Mouse (Mus musculus) intestine, embryonic 14.5 days (tissue): ENCODE data around the gene Shpk. TPM values are rescaled to one million over a fixed set of nuclear protein-coding genes. Genes with fewer than 3 reads are reported as not detected.

ENCODE experiments used
- ATAC-seq: fragments of 200-750 bp; cut with Nextera tagmentation; replicated peaks from 2 replicates; pipeline ENCODE4 v1.8.0; 2017; ENCODE audit warnings: low read depth, moderate number of reproducible peaks, moderate TSS enrichment, moderate library complexity; ENCODE audit not compliant: low FRiP score, low TSS enrichment
- DNase-seq: peaks from one replicate; pipeline ENCODE4 v3.0.0-alpha.2; 2018; ENCODE audit warnings: low spot score
- H3K27ac ChIP-seq: fragments of 300-500 bp; sonication (generic); 2 replicates; pipeline ENCODE4 v1.5.1; 2014; ENCODE audit warnings: low read depth, mild to moderate bottlenecking, control low read depth
- H3K27me3 ChIP-seq: fragments of 300-500 bp; sonication (generic); replicated peaks from 2 replicates; pipeline ENCODE4 v1.6.1; 2014; ENCODE audit warnings: low read length, control low read depth; ENCODE audit not compliant: control insufficient read depth, insufficient read depth
- H3K36me3 ChIP-seq: fragments of 300-500 bp; sonication (generic); 2 replicates; pipeline ENCODE4 v1.6.1; 2014; ENCODE audit warnings: low read length, control low read depth; ENCODE audit not compliant: control insufficient read depth, insufficient read depth
- H3K4me1 ChIP-seq: fragments of 300-500 bp; sonication (generic); replicated peaks from 2 replicates; pipeline ENCODE4 v1.6.1; 2014; ENCODE audit warnings: low read length, control low read depth, mixed read lengths; ENCODE audit not compliant: control insufficient read depth, insufficient read depth
- H3K4me2 ChIP-seq: fragments of 300-500 bp; sonication (generic); 2 replicates; pipeline ENCODE4 v1.6.1; 2014; ENCODE audit warnings: low read length
- H3K4me3 ChIP-seq: fragments of 300-500 bp; sonication (generic); 2 replicates; pipeline ENCODE4 v1.5.1; 2014; ENCODE audit warnings: low read depth, low read length, control low read depth, mixed read lengths
- H3K9ac ChIP-seq: fragments of 300-500 bp; sonication (generic); 2 replicates; pipeline ENCODE4 v1.6.1; 2014; ENCODE audit warnings: mild to moderate bottlenecking, low read length
- H3K9me3 ChIP-seq: fragments of 300-500 bp; sonication (generic); 2 replicates; pipeline ENCODE4 v1.6.1; 2016; ENCODE audit warnings: low read length, control low read depth; ENCODE audit not compliant: control insufficient read depth
- WGBS: fragments of 180-500 bp; shearing (Covaris S2); extraction: QIAGEN DNeasy Blood & Tissue Kit; methylation state at CpG from one replicate; pipeline ENCODE4 v1.1.7; 2014; 5-methylcytosine and 5-hydroxymethylcytosine counted together
- polyA plus RNA-seq: library from polyadenylated mRNA; unstranded; fragments of >200 nt; fragmentation: Nextera tagmentation; extraction: Ambion mirVana; gene quantifications from 2 replicates; pipeline ENCODE4 v1.2.1, GENCODE M21; 2014

The Shpk gene
- polyA plus RNA-seq, 1 experiment from 2014 or later: 1.1 TPM

GRCm38 (mm10) chr11:73230081-73230480 is 30.8 kb downstream of the Shpk start:
- Histone ChIP-seq H3K4me3 (no peak overlapping the region), H3K9me3 (no peaks in the 10 kb centered on the region), H3K4me1 (no peaks in the 10 kb centered on the region), H3K27ac (no peak overlapping the region), H3K4me2 (no peak overlapping the region), H3K9ac (no peak overlapping the region), H3K36me3 (no peaks in the 10 kb centered on the region), H3K27me3 (no peaks in the 10 kb centered on the region)
- no peak for DNase-seq
- WGBS: 88% methylated on average over 5 of the region's 5 CpGs
- no peak for ATAC-seq

- no peak for DNase-seq
- no peaks in the 10 kb centered on the region; the same call in 1 of the 2 replicates for H3K4me1 ChIP-seq
- no peaks in the 10 kb centered on the region for H3K9me3 ChIP-seq
- no peak overlapping the region for H3K4me2 ChIP-seq
- no peak overlapping the region for H3K9ac ChIP-seq
- no peaks in the 10 kb centered on the region for H3K36me3 ChIP-seq
- no peak overlapping the region for H3K27ac ChIP-seq
- H3K27me3 ChIP-seq: no peaks in the 10 kb centered on the region
- 75% methylated on average over 2 of the region's 2 CpGs for WGBS
- ATAC-seq: no peak
- H3K4me3 ChIP-seq: no peak overlapping the region
Observed at GRCm38 (mm10) chr11:73232513-73232912, 33.3 kb downstream of the Shpk start.

DNA sequence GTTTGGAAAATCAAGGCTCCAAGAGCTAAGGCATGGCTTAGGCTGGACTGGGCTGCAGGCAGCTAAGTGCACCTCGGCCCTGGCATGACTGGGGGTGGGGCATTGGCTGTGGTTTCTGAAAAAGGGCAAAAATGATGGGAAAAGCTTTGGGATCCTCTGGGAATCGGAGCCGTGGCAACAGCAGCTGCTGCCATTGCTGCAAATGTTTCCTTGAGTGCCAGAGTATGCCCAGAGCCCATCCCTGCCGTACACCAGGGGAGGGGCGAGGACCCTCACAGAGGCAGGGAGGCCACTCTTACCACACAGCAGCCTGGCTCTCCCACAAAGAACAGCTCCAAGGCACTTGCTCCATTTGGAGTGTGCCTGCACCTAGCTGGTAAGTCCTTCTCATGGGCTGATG is 34.7 kb downstream of the Shpk start, which contains the start of gene Trpv1:
Gene Trpv1 (plus strand): TSS at position 301 of the 400 bp plus-strand sequence.
- WGBS: 83% methylated on average over 5 of the region's 5 CpGs
- Histone ChIP-seq H3K9ac (no peak within 1 kb of the TSS), H3K4me2 (no peak within 1 kb of the TSS), H3K9me3 (no peaks in the 10 kb centered on the region), H3K36me3 (no peaks in the 10 kb centered on the region), H3K27me3 (no peaks in the 10 kb centered on the region), H3K27ac (no peak within 1 kb of the TSS), H3K4me1 (no peaks in the 10 kb centered on the region; the same call in 1 of the 2 replicates), H3K4me3 (no peak within 1 kb of the TSS)
- ATAC-seq: no peak
- DNase-seq: no peak

GRCm38 (mm10) chr11:73235990-73236701 is 36.9 kb downstream of the Shpk start:
- H3K4me3 ChIP-seq: no peak overlapping the region
- H3K36me3 ChIP-seq: no peaks in the 10 kb centered on the region
- no peaks in the 10 kb centered on the region for H3K27me3 ChIP-seq
- H3K9ac ChIP-seq: no peak overlapping the region
- peak; percentile 65 for DNase-seq
- peak overlapping the region; percentile 79 for H3K27ac ChIP-seq
- H3K4me1 ChIP-seq: no peaks in the 10 kb centered on the region; the same call in 1 of the 2 replicates
- no peak overlapping the region for H3K4me2 ChIP-seq
- 14% methylated on average over 5 of the region's 5 CpGs for WGBS
- ATAC-seq: peak; percentile 67
- no peaks in the 10 kb centered on the region for H3K9me3 ChIP-seq

- Histone ChIP-seq H3K4me3 (no peak overlapping the region), H3K36me3 (no peaks in the 10 kb centered on the region), H3K9me3 (no peaks in the 10 kb centered on the region), H3K27me3 (no peaks in the 10 kb centered on the region), H3K4me1 (no peaks in the 10 kb centered on the region; the same call in 1 of the 2 replicates), H3K27ac (peak overlapping the region; percentile 79; the same call in 1 of the 2 replicates), H3K9ac (no peak overlapping the region), H3K4me2 (no peak overlapping the region)
- WGBS: 66% methylated on average over 3 of the region's 3 CpGs
- no peak for ATAC-seq
- DNase-seq: no peak
Observed at GRCm38 (mm10) chr11:73236731-73237130, 37.5 kb downstream of the Shpk start.

DNA sequence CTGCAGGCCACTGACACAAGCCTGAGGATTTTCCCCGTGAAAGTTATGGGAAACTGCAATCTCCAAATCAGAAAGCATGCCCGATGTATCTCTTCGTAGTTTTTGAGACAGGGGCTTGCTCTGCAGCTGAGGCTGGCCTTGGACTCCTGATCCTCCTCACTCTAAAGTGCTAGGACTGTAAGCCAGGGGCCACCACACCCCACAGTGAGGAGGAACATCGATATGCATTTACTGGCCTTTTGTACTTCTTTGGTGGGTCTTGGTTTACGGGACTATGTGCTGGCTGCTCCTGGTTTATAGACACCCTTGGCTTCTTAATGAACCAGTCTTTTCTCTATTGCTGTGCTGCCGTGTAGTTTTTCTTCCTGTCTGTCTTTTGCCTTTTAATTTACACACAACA is 42.9 kb downstream of the Shpk start:
- 81% methylated on average over 6 of the region's 6 CpGs for WGBS
- Histone ChIP-seq H3K4me3 (no peak overlapping the region), H3K27me3 (no peaks in the 10 kb centered on the region), H3K4me1 (no peaks in the 10 kb centered on the region), H3K9ac (no peak overlapping the region), H3K27ac (no peak overlapping the region), H3K36me3 (no peaks in the 10 kb centered on the region), H3K9me3 (no peaks in the 10 kb centered on the region), H3K4me2 (no peak overlapping the region)
- ATAC-seq: no peak
- no peak for DNase-seq

GRCm38 (mm10) chr11:73242777-73243176 is 43.5 kb downstream of the Shpk start:
- ATAC-seq: no peak
- H3K27ac ChIP-seq: no peak overlapping the region
- WGBS: 79% methylated on average over 4 of the region's 4 CpGs

GRCm38 (mm10) chr11:73257362-73257945 is 58.2 kb downstream of the Shpk start:
- no peaks in the 10 kb centered on the region for H3K4me1 ChIP-seq
- no peaks in the 10 kb centered on the region for H3K9me3 ChIP-seq
- H3K4me2 ChIP-seq: no peak overlapping the region
- WGBS: 53% methylated on average over 4 of the region's 4 CpGs
- ATAC-seq (no peak), DNase-seq (no peak)
- H3K4me3 ChIP-seq: no peak overlapping the region
- no peaks in the 10 kb centered on the region for H3K36me3 ChIP-seq
- no peak overlapping the region for H3K27ac ChIP-seq
- no peak overlapping the region for H3K9ac ChIP-seq
- no peaks in the 10 kb centered on the region for H3K27me3 ChIP-seq

More at GRCm38 (mm10) chr11:73242777-73243176, 43.5 kb downstream of the Shpk start:
- no peak overlapping the region for H3K4me3 ChIP-seq
- no peaks in the 10 kb centered on the region for H3K9me3 ChIP-seq
- H3K27me3 ChIP-seq: no peaks in the 10 kb centered on the region
- no peaks in the 10 kb centered on the region for H3K4me1 ChIP-seq
- no peaks in the 10 kb centered on the region for H3K36me3 ChIP-seq
- no peak overlapping the region for H3K4me2 ChIP-seq
- H3K9ac ChIP-seq: no peak overlapping the region
- DNase-seq: no peak

DNA sequence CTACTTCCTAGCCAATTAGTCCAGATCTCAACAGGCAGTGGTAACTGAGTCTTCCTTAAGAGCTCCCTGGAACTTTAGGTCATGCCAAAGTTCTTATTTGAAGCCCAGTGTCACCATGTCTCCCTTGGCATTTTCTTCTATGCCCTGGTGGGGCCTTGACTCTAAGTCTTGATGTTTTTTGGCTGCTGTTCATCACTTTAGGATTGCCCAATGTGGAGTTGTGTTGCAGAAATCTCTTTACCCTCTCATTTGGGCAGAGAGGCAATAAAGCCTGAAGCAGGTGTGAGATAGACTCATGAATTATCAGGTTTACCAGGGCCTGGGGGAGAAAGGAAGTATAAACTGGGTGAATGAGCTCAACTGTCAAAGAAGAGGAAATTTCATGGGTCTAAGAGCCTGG is 59.4 kb downstream of the Shpk start:
- no peak overlapping the region for H3K27ac ChIP-seq
- H3K4me1 ChIP-seq: no peaks in the 10 kb centered on the region
- ATAC-seq (no peak), DNase-seq (no peak)
- H3K36me3 ChIP-seq: no peaks in the 10 kb centered on the region
- no peak overlapping the region for H3K4me2 ChIP-seq
- H3K27me3 ChIP-seq: no peaks in the 10 kb centered on the region
- H3K9me3 ChIP-seq: no peaks in the 10 kb centered on the region
- no peak overlapping the region for H3K9ac ChIP-seq
- H3K4me3 ChIP-seq: no peak overlapping the region
